Mouse (Mus musculus): ENCODE results near the gene Hnf1b. TPM values are rescaled to one million over a fixed set of nuclear protein-coding genes. Genes with fewer than 3 reads are reported as not detected.

Gene Hnf1b
- polyA plus RNA-seq (2016; fragmentation: Nextera tagmentation; extraction: Ambion mirVana): 0.14 and 2.0 TPM in 2 replicates

- Histone ChIP-seq H3K4me3 (peak within 1 kb of the TSS; percentile 52), H3K27ac (0 out of 2 replicates have a peak within 1 kb of the TSS, but pooled peaks have one; percentile 16), H3K9me3 (no peaks in the 10 kb centered on the region), H3K4me1 (peaks cover 39% of the 10 kb centered on the region), H3K27me3 (ENCODE audit: insufficient read depth, poor library complexity, severe bottlenecking) (peaks cover 66% of the 10 kb centered on the region), H3K36me3 (no peaks in the 10 kb centered on the region)
- DNase-seq (ENCODE audit: low spot score): peak; percentile 77
- 4% methylated on average over 35 of the region's 36 CpGs for whole genome bisulfite sequencing
Observed at GRCm38 (mm10) chr11:83849529-83850335, at the start of gene Hnf1b. Gene Hnf1b (plus strand): TSS chr11:83850063.

- 68% methylated on average over 8 of the region's 8 CpGs for WGBS
- DNase-seq (ENCODE audit: low spot score): no peak
- no peaks in the 10 kb centered on the region for H3K36me3 ChIP-seq
- H3K4me1 ChIP-seq: peaks cover 20% of the 10 kb centered on the region
- H3K4me3 ChIP-seq: no peak overlapping the region
- no peaks in the 10 kb centered on the region for H3K9me3 ChIP-seq
- peaks cover 10% of the 10 kb centered on the region; the same call in 1 of the 2 replicates for H3K27me3 ChIP-seq (ENCODE audit: insufficient read depth, poor library complexity, severe bottlenecking)
- H3K27ac ChIP-seq: no peak overlapping the region
Observed at GRCm38 (mm10) chr11:83802166-83802565, 47.7 kb upstream of the Hnf1b start.

GRCm38 (mm10) chr11:83802581-83802980, 47.3 kb upstream of the Hnf1b start:
- DNase-seq (ENCODE audit: low spot score): no peak
- Histone ChIP-seq H3K27ac (no peak overlapping the region), H3K27me3 (ENCODE audit: insufficient read depth, poor library complexity, severe bottlenecking) (peaks cover 6% of the 10 kb centered on the region; the same call in 1 of the 2 replicates), H3K36me3 (no peaks in the 10 kb centered on the region), H3K4me1 (peaks cover 20% of the 10 kb centered on the region), H3K4me3 (no peak overlapping the region), H3K9me3 (no peaks in the 10 kb centered on the region)
- WGBS: 86% methylated on average over 4 of the region's 4 CpGs

- no peak overlapping the region for H3K27ac ChIP-seq
- WGBS: 85% methylated on average over 8 of the region's 8 CpGs
- no peaks in the 10 kb centered on the region for H3K9me3 ChIP-seq
- H3K4me3 ChIP-seq: no peak overlapping the region
- 0 out of 2 replicates have a peak, but pooled peaks cover 5% of the 10 kb centered on the region for H3K4me1 ChIP-seq
- H3K36me3 ChIP-seq: no peaks in the 10 kb centered on the region
- DNase-seq (ENCODE audit: low spot score): no peak
- peaks cover 14% of the 10 kb centered on the region; the same call in 1 of the 2 replicates for H3K27me3 ChIP-seq (ENCODE audit: insufficient read depth, poor library complexity, severe bottlenecking)
Observed at GRCm38 (mm10) chr11:83810441-83810840, 39.4 kb upstream of the Hnf1b start.

- H3K27me3 ChIP-seq (ENCODE audit: insufficient read depth, poor library complexity, severe bottlenecking): peaks cover 18% of the 10 kb centered on the region; the same call in 1 of the 2 replicates
- H3K9me3 ChIP-seq: no peaks in the 10 kb centered on the region
- H3K4me3 ChIP-seq: no peak overlapping the region
- H3K4me1 ChIP-seq: no peaks in the 10 kb centered on the region
- no peak for DNase-seq (ENCODE audit: low spot score)
- 78% methylated on average over 5 of the region's 5 CpGs for WGBS
- no peak overlapping the region for H3K27ac ChIP-seq
- H3K36me3 ChIP-seq: no peaks in the 10 kb centered on the region
Observed at GRCm38 (mm10) chr11:83815191-83815590, 34.7 kb upstream of the Hnf1b start.

GRCm38 (mm10) chr11:83815628-83816027, 34.2 kb upstream of the Hnf1b start:
- Histone ChIP-seq H3K27me3 (ENCODE audit: insufficient read depth, poor library complexity, severe bottlenecking) (peaks cover 15% of the 10 kb centered on the region; the same call in 1 of the 2 replicates), H3K9me3 (no peaks in the 10 kb centered on the region), H3K36me3 (no peaks in the 10 kb centered on the region), H3K27ac (no peak overlapping the region), H3K4me1 (no peaks in the 10 kb centered on the region), H3K4me3 (no peak overlapping the region)
- WGBS: 13% methylated on average over 9 of the region's 9 CpGs
- no peak for DNase-seq (ENCODE audit: low spot score)

- no peaks in the 10 kb centered on the region for H3K9me3 ChIP-seq
- 77% methylated on average over 6 of the region's 6 CpGs for WGBS
- no peak overlapping the region for H3K4me3 ChIP-seq
- no peak for DNase-seq (ENCODE audit: low spot score)
- no peak overlapping the region for H3K27ac ChIP-seq
- H3K4me1 ChIP-seq: no peaks in the 10 kb centered on the region
- H3K36me3 ChIP-seq: no peaks in the 10 kb centered on the region
- H3K27me3 ChIP-seq (ENCODE audit: insufficient read depth, poor library complexity, severe bottlenecking): peaks cover 12% of the 10 kb centered on the region; the same call in 1 of the 2 replicates
Observed at GRCm38 (mm10) chr11:83817048-83817447, 32.8 kb upstream of the Hnf1b start.

GRCm38 (mm10) chr11:83817994-83818393, 31.9 kb upstream of the Hnf1b start:
- H3K27ac ChIP-seq: no peak overlapping the region
- H3K4me1 ChIP-seq: no peaks in the 10 kb centered on the region
- WGBS: 70% methylated on average over 4 of the region's 4 CpGs
- no peak overlapping the region for H3K4me3 ChIP-seq
- no peaks in the 10 kb centered on the region for H3K36me3 ChIP-seq
- H3K9me3 ChIP-seq: no peaks in the 10 kb centered on the region
- no peak for DNase-seq (ENCODE audit: low spot score)
- peaks cover 12% of the 10 kb centered on the region; the same call in 1 of the 2 replicates for H3K27me3 ChIP-seq (ENCODE audit: insufficient read depth, poor library complexity, severe bottlenecking)

GRCm38 (mm10) chr11:83818591-83819127, 31.2 kb upstream of the Hnf1b start:
- Histone ChIP-seq H3K9me3 (no peaks in the 10 kb centered on the region), H3K4me3 (no peak overlapping the region), H3K27me3 (ENCODE audit: insufficient read depth, poor library complexity, severe bottlenecking) (peaks cover 12% of the 10 kb centered on the region; the same call in 1 of the 2 replicates), H3K36me3 (no peaks in the 10 kb centered on the region), H3K27ac (no peak overlapping the region), H3K4me1 (no peaks in the 10 kb centered on the region)
- no peak for DNase-seq (ENCODE audit: low spot score)
- WGBS: 55% methylated on average over 9 of the region's 9 CpGs

GRCm38 (mm10) chr11:83819806-83820483, 29.9 kb upstream of the Hnf1b start:
- 69% methylated on average over 10 of the region's 10 CpGs for WGBS
- Histone ChIP-seq H3K9me3 (no peaks in the 10 kb centered on the region), H3K4me3 (no peak overlapping the region), H3K4me1 (no peaks in the 10 kb centered on the region), H3K27me3 (ENCODE audit: insufficient read depth, poor library complexity, severe bottlenecking) (peaks cover 12% of the 10 kb centered on the region; the same call in 1 of the 2 replicates), H3K27ac (no peak overlapping the region), H3K36me3 (no peaks in the 10 kb centered on the region)
- DNase-seq (ENCODE audit: low spot score): no peak

- H3K9me3 ChIP-seq: no peaks in the 10 kb centered on the region
- WGBS: 90% methylated on average over 3 of the region's 3 CpGs
- H3K27me3 ChIP-seq (ENCODE audit: insufficient read depth, poor library complexity, severe bottlenecking): no peaks in the 10 kb centered on the region
- no peaks in the 10 kb centered on the region for H3K36me3 ChIP-seq
- no peak overlapping the region for H3K4me3 ChIP-seq
- no peak for DNase-seq (ENCODE audit: low spot score)
- no peak overlapping the region for H3K27ac ChIP-seq
- H3K4me1 ChIP-seq: no peaks in the 10 kb centered on the region
Observed at GRCm38 (mm10) chr11:83826142-83826541, 23.7 kb upstream of the Hnf1b start.

- H3K36me3 ChIP-seq: no peaks in the 10 kb centered on the region
- H3K27me3 ChIP-seq (ENCODE audit: insufficient read depth, poor library complexity, severe bottlenecking): no peaks in the 10 kb centered on the region
- H3K9me3 ChIP-seq: no peaks in the 10 kb centered on the region
- 80% methylated on average over 8 of the region's 8 CpGs for WGBS
- no peaks in the 10 kb centered on the region for H3K4me1 ChIP-seq
- H3K27ac ChIP-seq: no peak overlapping the region
- no peak overlapping the region for H3K4me3 ChIP-seq
- DNase-seq (ENCODE audit: low spot score): no peak
Observed at GRCm38 (mm10) chr11:83828553-83829142, 21.2 kb upstream of the Hnf1b start.
